Mouse (Mus musculus): ENCODE results near the gene Incenp. TPM values are rescaled to one million over a fixed set of nuclear protein-coding genes. Genes with fewer than 3 reads are reported as not detected.
"Not testable (repeated sequence)": the region's sequence is repeated elsewhere in the genome, so short reads cannot be mapped to it uniquely, and the experiment has no call there.

Gene Incenp
- polyA plus RNA-seq, 1 experiment from 2014 or later: 16.8 TPM

- H3K4me3 ChIP-seq (ENCODE audit: low read depth, low read length); H3K36me3 ChIP-seq (ENCODE audit: control insufficient read depth, insufficient read depth, low read length); H3K9ac ChIP-seq (replicated peaks; ENCODE audit: low read depth, low read length); H3K4me1 ChIP-seq (ENCODE audit: control insufficient read depth, insufficient read depth, low read length); ATAC-seq (ENCODE audit: low read depth); H3K27me3 ChIP-seq (ENCODE audit: control insufficient read depth, insufficient read depth, low read length); H3K27ac ChIP-seq (ENCODE audit: low read depth, low read length); H3K9me3 ChIP-seq (ENCODE audit: control insufficient read depth, low read length); H3K4me2 ChIP-seq (ENCODE audit: low read depth, low read length): not testable (repeated sequence)
- 88% methylated on average over 2 of the region's 3 CpGs for WGBS
Measured at GRCm38 (mm10) chr19:9860821-9861220, 38.5 kb downstream of the Incenp start.

DNA sequence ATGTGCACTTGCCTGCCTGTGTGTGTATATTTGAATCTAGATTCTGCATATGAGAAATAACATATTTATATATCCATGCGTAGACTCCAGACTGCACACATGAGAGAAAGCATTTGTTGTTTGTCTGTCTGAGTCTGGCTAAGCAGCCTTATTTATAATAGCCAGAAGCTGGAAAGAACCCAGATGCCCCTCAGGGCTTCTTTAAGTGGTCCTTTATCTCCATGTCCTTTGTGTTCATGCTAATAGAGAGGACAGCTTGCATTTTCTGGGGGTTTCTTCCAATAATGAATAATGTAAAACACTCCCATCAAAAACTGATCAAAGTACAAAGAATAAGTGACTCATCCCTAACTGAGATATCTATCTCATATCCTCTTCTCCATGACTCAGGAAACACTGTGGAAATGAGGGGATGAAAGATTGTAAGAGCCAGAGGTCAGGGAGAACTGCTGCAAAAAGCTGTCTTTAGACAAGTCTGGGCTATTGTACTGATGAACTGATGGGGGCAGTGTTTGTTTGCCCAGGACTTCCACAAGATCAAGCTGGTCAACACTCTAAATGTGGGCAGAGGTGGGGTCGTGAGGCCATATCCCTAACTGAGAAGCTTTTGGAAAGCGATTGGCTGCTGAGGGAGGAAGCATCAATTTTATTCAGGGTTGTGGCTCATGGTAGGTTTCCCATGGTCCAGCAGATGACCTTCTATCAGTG, 49.8 kb downstream of the Incenp start:
- not testable (repeated sequence) for H3K27me3 ChIP-seq (ENCODE audit: control insufficient read depth, insufficient read depth, low read length); H3K4me2 ChIP-seq (ENCODE audit: low read depth, low read length); H3K4me3 ChIP-seq (ENCODE audit: low read depth, low read length); H3K36me3 ChIP-seq (ENCODE audit: control insufficient read depth, insufficient read depth, low read length); H3K4me1 ChIP-seq (ENCODE audit: control insufficient read depth, insufficient read depth, low read length); H3K9ac ChIP-seq (replicated peaks; ENCODE audit: low read depth, low read length); ATAC-seq (ENCODE audit: low read depth); H3K27ac ChIP-seq (ENCODE audit: low read depth, low read length); H3K9me3 ChIP-seq (ENCODE audit: control insufficient read depth, low read length)
- 53% methylated on average over 3 of the region's 3 CpGs for WGBS

DNA sequence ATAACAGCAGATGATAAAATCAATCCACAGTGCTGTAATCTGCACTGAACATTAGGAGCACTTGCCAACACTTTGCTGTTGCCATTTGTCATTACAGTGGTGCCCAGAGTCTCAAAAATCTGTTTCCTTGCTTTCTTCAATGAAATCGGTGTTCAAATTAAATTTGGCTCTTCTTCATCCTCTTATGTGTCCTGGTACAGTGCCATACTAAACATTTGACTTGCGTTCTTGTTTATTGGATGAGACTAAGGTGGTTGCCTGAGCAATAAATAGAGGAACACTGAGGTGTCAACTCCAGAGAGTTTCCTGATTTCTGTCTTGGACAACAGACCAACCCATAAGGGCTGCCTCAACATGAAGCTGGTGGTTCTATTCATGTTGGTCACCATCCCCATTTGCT, 52.1 kb downstream of the Incenp start, which contains the start of gene Scgb2a2:
Scgb2a2 (plus strand) TSS at position 301 of the 400 bp plus-strand sequence.
- Histone ChIP-seq H3K9me3 (ENCODE audit: control insufficient read depth, low read length) (no peaks in the 10 kb centered on the region), H3K4me3 (ENCODE audit: low read depth, low read length) (no peak within 1 kb of the TSS), H3K27me3 (ENCODE audit: control insufficient read depth, insufficient read depth, low read length) (no peaks in the 10 kb centered on the region), H3K36me3 (ENCODE audit: control insufficient read depth, insufficient read depth, low read length) (no peaks in the 10 kb centered on the region), H3K4me1 (ENCODE audit: control insufficient read depth, insufficient read depth, low read length) (no peaks in the 10 kb centered on the region), H3K27ac (ENCODE audit: low read depth, low read length) (no peak within 1 kb of the TSS), H3K9ac (replicated peaks; ENCODE audit: low read depth, low read length) (no peak within 1 kb of the TSS), H3K4me2 (ENCODE audit: low read depth, low read length) (no peak within 1 kb of the TSS)
- no peak for ATAC-seq (ENCODE audit: low read depth)
- 90% methylated on average over 2 of the region's 2 CpGs for WGBS

DNA sequence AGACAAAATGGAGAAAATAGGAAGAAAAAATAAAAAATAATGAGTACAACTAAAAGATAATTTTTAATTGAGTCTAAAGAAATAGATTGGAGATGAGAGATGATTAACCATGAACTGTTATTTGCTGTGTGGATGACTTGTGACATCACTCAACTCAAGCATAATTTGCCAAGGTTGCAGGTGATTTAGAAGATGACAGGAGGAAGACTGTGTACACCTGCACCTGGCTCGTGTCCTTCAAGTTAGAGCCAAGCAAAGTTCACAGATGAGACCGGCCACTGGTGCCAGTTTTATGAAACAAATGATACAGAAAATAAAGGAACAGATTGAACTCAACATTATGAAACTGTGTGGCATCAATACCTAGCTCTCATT, 62.0 kb downstream of the Incenp start:
- Histone ChIP-seq H3K27ac (ENCODE audit: low read depth, low read length) (no peak overlapping the region), H3K4me3 (ENCODE audit: low read depth, low read length) (no peak overlapping the region), H3K36me3 (ENCODE audit: control insufficient read depth, insufficient read depth, low read length) (no peaks in the 10 kb centered on the region), H3K27me3 (ENCODE audit: control insufficient read depth, insufficient read depth, low read length) (no peaks in the 10 kb centered on the region), H3K4me2 (ENCODE audit: low read depth, low read length) (no peak overlapping the region), H3K9ac (replicated peaks; ENCODE audit: low read depth, low read length) (no peak overlapping the region), H3K9me3 (ENCODE audit: control insufficient read depth, low read length) (no peaks in the 10 kb centered on the region), H3K4me1 (ENCODE audit: control insufficient read depth, insufficient read depth, low read length) (no peaks in the 10 kb centered on the region)
- WGBS: 67% methylated on average over 2 of the region's 2 CpGs
- peak; percentile 87 for ATAC-seq (ENCODE audit: low read depth)

DNA sequence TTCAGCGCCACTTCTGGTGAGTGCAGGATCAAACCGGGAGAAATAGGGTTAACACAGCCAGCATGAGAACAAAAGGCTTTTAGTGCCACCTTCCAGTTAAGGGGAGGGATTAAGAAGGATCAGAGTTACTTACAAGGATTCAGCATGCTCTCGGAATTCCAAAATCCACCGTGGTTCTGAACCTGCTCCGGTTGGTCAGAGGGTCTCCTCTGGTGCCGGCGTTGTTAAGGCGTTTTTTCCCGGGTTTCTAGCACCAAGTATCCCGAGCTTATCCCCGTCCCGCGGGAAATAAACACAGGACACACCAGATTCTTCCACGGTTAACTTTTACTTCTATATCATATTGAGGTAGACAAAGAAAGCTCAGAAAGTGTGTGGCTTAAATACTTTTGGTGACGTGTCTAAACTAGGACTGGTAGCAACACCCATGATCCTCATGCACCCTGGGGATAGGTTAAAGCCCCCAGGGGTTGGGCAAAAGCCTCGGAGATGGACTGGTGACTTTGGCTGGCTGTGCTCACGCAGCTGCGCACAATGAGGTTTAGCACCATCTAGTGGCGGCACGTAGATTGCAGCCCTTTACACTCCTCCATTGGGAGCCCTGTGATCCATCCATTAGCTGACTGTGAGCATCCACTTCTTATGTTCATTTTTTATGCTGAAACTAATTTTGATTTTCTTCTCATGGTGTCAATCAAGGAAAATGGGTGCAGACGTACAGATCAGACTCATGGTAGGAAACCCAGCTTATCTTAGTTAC, 62.6 kb downstream of the Incenp start:
- H3K36me3 ChIP-seq (ENCODE audit: control insufficient read depth, insufficient read depth, low read length); H3K27me3 ChIP-seq (ENCODE audit: control insufficient read depth, insufficient read depth, low read length); H3K9me3 ChIP-seq (ENCODE audit: control insufficient read depth, low read length); H3K4me1 ChIP-seq (ENCODE audit: control insufficient read depth, insufficient read depth, low read length); H3K27ac ChIP-seq (ENCODE audit: low read depth, low read length); H3K9ac ChIP-seq (replicated peaks; ENCODE audit: low read depth, low read length); H3K4me3 ChIP-seq (ENCODE audit: low read depth, low read length): not testable (repeated sequence)
- peak overlapping the region; percentile 20; the same call in 1 of the 2 replicates for H3K4me2 ChIP-seq (ENCODE audit: low read depth, low read length)
- ATAC-seq (ENCODE audit: low read depth): peak; percentile 95
- WGBS: 17% methylated on average over 17 of the region's 21 CpGs

Small RNA genes within 50 kb of the gene (microRNA-seq; reads per million reads assigned to microRNA genes)
- gene Gm22369 (not detected), gene Gm24484 (not detected)

Other genes with a start within 250 kb of the Incenp start
- gene Scgb2a2, start 52.0 kb downstream of the Incenp start, polyA plus RNA-seq (2014; fragmentation: Nextera tagmentation; extraction: Ambion mirVana): not detected in 2 replicates
- 1,462 and 1,732 TPM in 2 replicates for gene Fth1, start 81.0 kb upstream of the Incenp start, polyA plus RNA-seq (2014; fragmentation: Nextera tagmentation; extraction: Ambion mirVana)
- gene Best1, start 102.1 kb upstream of the Incenp start, polyA plus RNA-seq (2014; fragmentation: Nextera tagmentation; extraction: Ambion mirVana): 1.5 and 2.3 TPM in 2 replicates
- 13.6 and 23.2 TPM in 2 replicates for gene Rab3il1, start 102.1 kb upstream of the Incenp start, polyA plus RNA-seq (2014; fragmentation: Nextera tagmentation; extraction: Ambion mirVana)
- 19.3 and 19.5 TPM in 2 replicates for gene Fads3, start 142.0 kb upstream of the Incenp start, polyA plus RNA-seq (2014; fragmentation: Nextera tagmentation; extraction: Ambion mirVana)
- gene Fads2, start 202.2 kb upstream of the Incenp start, polyA plus RNA-seq (2014; fragmentation: Nextera tagmentation; extraction: Ambion mirVana): 48.5 and 55.3 TPM in 2 replicates